Mouse (Mus musculus): ENCODE data around the gene Gse1.

DNA sequence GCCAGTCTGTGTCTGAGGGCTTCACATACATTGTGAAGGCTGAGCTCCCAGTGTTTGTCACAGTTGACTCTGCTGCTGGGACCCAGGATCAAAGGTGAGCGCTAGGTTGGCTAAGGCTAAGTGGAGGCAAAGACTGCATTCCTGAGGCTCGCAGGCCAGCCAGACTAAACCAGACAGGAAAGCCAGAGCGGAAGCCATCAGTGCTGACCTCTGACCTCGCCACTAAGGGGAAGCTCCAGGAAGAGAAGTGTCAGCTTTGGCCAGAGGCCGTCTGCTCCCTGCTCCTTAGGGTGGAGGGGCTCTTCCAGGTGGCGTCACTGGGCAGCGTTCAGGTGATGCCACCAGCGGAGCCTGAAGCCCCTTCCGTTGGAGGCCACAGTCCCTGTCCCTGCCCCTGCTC, 347.5 kb downstream of the Gse1 start:
- 0 out of 4 replicates have a peak, but pooled peaks of 1 of the 2 experiments have one; percentile 25 for TF ChIP-seq POLR2A (IDR thresholded peaks at IDR 0.05; ENCODE audit: control insufficient read depth in 1 of 2, insufficient read depth in 1 of 2, low read depth in 1 of 2, low read length in 2 of 2, poor library complexity in 1 of 2)
- no peak for TF ChIP-seq JUND (IDR thresholded peaks at IDR 0.05; ENCODE audit: low read depth, low read length)
- TF ChIP-seq POLR2AphosphoS5 (IDR thresholded peaks at IDR 0.05; ENCODE audit: borderline replicate concordance, low read depth, low read length): no peak
- no peak for TF ChIP-seq CTCF (IDR thresholded peaks at IDR 0.05 in 2 of 3, conservative IDR thresholded peaks at IDR 0.05 in 1 of 3; ENCODE audit: control insufficient read depth in 1 of 3, insufficient read depth in 1 of 3, low read depth in 2 of 3, low read length in 3 of 3, poor library complexity in 1 of 3, severe bottlenecking in 1 of 3)
- TF ChIP-seq GABPA (IDR thresholded peaks at IDR 0.05; ENCODE audit: low read depth, low read length): no peak
- TF ChIP-seq ZC3H11A (IDR thresholded peaks at IDR 0.05; ENCODE audit: low read depth, low read length): no peak
- no peak for TF ChIP-seq EP300 (IDR thresholded peaks at IDR 0.05; ENCODE audit: low read depth in 1 of 2, low read length in 2 of 2)
- no peak for TF ChIP-seq KAT2A (conservative IDR thresholded peaks at IDR 0.05; ENCODE audit: low read depth, low read length)
- no peak for TF ChIP-seq ZNF384 (IDR thresholded peaks at IDR 0.05; ENCODE audit: low read depth, low read length)
- TF ChIP-seq HCFC1 (IDR thresholded peaks at IDR 0.05; ENCODE audit: low read depth, low read length): no peak
- TF ChIP-seq NELFE (IDR thresholded peaks at IDR 0.05; ENCODE audit: low read depth, low read length): no peak
- TF ChIP-seq E2F4 (IDR thresholded peaks at IDR 0.05; ENCODE audit: borderline replicate concordance, low read depth, low read length): no peak
- TF ChIP-seq CHD1 (IDR thresholded peaks at IDR 0.05; ENCODE audit: low read depth, low read length): no peak

Measured in MEL (cell line).